Mouse (Mus musculus): ENCODE data around the gene Asb15. TPM values are rescaled to one million over a fixed set of nuclear protein-coding genes. Genes with fewer than 3 reads are reported as not detected.

The Asb15 gene
- polyA plus RNA-seq (2017; shearing (Covaris generic)): not detected

DNA sequence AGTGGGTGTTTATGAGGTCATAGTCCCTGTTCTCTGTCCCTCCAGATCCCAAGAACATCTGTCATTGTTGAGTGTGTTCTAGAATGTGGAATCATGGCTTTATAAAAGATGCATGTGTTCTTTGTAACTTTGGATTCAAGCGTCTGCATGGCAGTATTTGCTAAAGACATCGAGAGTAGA, at the start of gene Asb15:
Gene Asb15, plus strand, starts transcription at position 81 of the 180 bp plus-strand sequence.
- ATAC-seq: no peak

DNA sequence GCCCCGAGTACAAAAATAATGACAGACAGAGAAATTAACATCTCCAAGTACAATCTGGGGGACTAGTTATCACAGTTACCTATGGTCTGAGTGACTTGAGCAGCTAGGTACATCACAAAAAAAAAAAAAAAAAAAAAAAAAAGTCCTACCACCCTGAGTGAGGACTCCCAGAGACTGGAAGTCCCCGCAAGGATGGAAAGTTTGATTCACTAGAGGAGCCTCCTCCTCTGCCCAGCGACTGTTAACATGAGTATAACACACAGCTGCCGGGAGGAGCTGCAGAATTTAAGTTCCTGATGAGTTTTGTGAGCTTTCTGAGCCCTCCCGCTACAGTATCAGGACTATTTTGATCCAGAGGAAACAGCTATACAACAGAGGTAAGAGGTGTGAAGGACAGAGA, 41.4 kb upstream of the Asb15 start:
- no peak for ATAC-seq

DNA sequence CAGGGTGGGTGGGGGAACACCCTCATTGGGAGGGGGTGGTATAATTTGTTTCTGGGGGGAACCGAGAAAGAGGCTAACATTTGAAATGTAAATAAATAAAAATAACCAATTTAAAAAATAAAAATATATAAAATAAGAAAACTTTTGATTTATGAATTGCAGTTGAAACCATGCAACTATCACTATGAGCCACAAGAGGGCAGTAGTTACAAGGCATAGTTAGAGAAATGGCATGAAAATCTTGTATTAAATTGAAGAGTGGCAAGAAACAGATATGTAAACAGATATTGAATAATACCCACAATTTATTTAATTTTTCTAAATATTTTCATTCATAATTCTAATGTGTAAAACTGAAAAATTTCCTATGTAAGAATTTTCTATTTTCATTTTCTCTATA, 37.6 kb upstream of the Asb15 start:
- ATAC-seq: peak; percentile 45

DNA sequence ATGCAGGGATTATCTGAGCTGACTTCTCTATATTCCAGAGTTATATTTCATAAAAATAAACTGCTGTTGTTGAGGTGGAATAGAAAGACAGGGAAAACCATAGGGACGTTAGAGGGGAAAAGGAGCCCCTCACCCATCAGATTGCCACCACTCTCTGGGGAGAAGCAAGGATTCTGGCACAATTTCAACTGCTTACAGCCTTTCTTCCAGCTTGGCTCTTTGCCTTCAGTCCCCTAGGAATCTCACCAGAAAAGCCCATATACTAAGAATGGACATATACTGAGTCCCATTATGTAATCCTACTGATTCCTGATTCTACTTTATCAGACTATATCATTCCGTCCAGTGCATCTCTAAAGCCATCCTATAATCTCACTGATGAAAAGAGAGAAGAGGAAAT, 23.8 kb upstream of the Asb15 start:
- no peak for ATAC-seq

DNA sequence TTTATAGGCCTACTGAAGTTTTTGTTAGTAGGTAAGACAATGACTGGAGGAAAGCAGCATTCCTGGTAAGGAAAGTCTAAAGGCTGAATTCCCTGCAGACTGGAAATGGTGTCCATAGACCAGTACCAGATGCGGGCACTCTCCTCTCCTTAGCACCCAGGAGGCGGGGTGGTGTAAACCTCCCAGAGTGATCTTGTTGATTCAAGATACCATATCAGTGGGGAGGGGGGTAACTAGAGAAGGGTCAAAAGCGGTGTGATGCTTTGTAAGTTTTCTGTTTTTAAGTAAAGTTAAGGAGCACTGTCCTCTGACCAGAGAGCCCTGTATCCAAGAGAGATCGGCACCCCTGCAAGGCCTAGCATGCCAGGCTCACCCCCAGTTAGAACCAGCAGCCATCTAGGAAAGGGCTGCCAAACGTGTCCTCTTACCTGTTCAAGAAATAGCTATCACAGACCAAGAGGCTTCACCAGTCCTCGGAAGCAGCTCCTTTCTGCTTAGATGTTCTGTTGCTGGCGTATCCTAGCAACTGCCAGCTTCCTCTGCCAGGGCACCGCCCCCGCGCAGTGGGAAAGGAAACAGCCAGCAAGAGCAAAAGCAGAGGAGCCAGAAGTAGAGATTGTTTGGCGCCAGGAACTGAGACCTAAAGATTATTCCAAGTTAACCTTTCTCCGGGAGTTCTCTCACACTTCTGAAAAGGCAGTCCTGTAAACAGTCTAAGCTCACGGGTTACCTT, 13.2 kb upstream of the Asb15 start, which contains the start of gene Iqub:
Gene Iqub, minus strand, starts transcription at position 516 of the 733 bp plus-strand sequence.
- ATAC-seq: peak; percentile 83

DNA sequence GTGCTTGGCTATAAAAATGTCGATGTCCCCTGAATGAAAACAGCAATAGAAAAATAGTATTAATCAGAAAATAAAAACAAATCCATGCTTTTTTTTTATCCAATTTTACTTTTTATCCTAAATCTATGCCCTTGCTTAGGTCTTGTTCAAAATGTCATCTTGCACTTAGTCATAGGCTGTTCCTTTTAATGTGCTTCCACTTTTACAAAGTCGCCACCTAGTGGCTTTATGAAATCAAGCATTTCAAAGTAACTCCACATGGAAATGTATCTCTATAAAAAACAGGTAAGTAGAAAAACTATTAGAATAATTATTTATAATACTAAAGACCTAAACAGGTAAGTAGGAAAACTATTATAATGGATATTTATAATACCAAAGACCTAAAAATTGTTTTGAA, 11.7 kb upstream of the Asb15 start:
- peak; percentile 79 for ATAC-seq

DNA sequence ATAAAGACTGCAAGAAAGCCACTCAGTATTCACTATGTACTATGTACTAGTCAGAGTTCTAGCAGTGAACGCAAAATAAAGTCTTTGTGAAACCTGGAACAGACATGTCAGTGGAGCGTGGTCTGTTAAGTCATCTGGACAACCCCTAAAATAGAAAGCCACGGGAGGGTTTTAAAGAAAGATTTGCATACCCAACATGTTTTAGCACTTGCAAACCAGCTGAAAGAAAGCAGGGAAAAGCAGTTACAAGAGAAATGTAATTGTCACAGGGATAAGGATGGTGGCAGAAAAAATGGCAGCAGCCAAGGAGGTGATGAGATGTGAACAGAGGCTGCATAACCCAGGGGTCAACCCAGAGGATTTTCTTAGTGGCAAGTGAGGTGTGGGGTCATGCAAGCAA, 2.2 kb upstream of the Asb15 start:
- ATAC-seq: no peak

DNA sequence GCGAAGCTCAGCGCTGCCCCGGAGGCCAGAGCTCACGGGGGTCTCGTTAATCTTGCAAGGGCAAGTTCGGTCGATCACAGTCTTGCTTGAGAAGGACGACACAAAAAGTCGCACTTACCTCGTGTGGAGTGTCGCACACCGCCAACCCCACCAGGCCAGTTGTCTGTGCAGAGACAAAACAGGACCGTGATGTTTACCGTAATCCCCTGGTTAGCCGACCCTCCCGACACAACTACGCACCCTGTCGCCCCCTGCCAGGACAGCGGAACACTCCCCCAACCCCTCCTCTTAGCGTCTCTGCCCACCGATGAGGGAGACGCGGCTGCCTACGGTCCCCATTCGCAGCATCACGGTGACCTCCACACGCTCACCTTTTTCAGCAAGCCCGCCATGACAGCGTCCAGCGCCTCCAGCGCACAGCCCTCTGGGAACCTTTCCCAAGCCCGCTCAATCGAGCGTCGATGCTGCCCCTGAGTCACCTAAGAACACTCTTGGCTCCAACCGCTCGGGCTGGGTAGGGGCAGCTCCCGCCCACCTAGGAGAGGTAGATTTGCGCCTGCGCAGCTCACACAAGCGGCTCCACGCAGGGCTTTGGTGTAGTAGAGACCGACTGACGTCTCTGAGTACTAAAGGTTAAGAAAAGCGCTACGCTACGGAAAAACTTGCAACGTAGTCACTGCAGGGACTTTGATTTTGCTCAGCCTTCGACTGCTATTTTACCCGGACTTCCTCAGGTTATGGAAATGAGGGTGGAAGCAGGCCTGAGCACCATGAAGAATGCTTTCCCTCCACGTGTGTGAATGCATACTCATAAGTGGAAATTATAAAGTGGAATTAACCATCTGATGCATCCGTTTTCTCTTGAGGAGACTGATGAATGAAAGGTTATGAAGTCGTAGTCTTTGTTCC, 535 bp upstream of the Asb15 start, which contains the start of gene Ndufa5:
Gene Ndufa5, minus strand, starts transcription at position 859 of the 909 bp plus-strand sequence.
- peak; percentile 87 for ATAC-seq

DNA sequence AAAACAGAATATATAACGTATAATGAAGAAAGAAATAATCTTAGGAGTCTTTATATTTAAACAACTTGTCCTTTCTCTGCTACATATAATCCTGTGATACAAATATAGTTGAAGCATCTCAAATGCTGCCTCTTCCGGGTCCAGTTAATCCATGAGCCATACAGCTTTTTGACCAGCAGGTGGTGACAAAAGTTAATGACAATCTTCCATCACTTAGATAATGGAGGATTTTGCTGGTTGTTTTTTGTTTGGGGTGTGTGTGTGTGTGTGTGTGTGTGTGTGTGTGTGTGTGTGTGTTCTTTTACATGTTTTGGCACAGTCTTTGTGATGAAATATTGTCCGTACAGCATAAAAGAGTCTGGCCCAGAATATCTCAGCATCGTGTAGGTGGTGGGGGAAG, 2.2 kb downstream of the Asb15 start:
- ATAC-seq: peak; percentile 55

DNA sequence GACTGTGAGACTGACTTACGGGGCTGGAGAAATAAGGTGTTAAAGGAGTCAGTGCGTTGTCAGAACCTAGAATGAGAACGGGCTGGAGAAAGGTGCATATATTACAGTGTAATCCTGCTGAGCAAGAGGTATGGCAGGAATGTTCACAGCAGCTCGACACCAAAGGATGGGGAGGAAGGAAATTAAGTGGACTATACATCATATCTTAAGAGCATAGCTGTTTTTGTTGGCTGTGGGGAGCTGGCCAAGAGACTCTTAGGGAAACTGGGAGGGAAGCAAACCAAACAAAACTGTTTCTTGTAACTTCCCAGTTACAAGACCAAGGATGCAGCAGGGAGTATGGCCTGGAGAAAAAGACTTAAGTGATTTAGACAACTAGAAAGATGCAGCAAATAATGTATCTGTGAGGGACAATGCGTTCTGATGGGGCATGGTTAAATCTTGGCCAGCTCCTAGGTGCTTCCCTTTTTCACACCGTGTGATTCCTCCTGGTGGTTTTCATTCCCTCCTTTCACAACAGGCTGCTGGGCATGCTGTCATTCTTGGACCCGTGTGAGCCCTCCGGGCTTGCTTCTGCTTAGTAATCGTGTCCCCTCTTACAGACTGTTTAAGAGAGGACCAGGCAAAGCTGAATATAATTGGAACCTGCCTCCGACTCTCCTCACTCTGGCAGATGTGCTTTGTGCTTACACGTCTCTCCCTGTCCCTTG, 2.9 kb downstream of the Asb15 start:
- no peak for ATAC-seq

DNA sequence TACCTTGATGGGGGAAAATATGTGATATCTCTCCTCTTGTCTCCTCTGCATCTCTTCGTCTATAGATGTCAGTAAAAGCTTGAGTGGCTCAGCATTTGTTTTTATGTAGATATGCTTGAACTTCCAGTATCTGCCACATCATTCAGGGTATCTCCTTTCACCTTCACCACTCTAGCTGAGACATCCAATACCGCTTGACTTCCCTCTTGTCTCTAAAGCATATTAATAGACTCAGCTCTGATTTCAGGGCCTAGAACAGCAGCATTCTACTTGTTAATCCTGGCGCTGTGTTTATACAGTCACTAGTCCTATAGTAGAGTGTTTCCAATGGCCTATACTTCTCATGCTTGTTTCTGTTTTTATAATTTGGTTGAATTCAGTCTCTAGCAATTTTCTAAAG, 4.9 kb downstream of the Asb15 start:
- ATAC-seq: no peak

DNA sequence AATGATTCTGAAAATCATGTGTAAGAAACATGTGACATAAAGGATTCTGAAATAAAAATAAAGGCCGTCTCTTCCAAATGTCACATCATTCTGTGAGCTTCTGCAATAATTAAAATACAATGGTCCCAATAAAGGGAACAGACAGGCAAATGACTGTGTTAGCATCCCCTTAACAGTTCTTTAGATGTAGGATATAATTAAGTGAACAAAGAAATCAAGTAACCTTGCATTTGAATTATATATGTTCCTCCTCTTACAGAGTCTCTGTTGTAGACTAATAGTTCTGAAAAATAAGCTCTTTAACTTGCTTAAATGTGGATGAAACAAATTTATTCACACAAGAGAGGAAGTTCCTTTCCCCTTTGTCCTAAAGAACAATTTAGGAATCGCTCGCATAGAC, 10.5 kb downstream of the Asb15 start:
- ATAC-seq: no peak

DNA sequence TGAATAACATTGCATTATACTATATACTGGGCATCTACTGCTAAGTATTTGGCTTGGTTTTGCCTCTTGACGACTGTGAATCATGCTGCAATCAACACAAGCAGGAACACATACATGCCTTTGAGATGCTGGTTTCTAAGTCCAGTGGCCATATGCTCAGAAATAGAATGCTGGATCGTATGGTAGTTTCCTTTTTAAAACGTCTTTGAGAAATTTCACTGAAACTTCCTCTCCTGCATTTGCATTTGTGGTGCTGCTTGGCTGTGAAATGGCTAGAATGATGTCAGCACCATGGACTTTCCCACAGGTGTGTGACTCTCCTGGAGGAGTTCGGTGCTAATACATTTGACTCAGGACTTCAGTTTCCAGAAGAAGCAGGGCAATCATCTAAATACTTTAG, 12.2 kb downstream of the Asb15 start:
- ATAC-seq: no peak

DNA sequence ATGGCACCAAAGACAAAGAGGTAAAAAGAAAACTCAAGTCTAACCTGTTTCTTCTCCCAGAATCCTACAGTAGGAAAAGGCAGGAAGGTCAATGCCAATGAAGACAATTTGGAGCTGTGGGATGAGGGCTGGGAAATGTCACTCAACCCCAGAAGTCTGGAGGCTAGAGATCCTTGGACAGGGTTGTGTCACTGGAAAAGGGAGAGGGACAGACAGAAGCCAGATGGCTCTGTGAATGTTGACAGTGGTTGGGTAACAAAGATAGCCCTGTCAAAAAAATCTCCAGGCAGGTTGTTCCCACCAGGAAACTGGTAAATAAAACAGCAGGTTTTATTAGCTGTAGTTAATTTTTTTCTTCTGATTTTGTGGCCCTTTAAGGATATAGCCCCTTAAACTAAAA, 14.4 kb downstream of the Asb15 start:
- ATAC-seq: no peak

DNA sequence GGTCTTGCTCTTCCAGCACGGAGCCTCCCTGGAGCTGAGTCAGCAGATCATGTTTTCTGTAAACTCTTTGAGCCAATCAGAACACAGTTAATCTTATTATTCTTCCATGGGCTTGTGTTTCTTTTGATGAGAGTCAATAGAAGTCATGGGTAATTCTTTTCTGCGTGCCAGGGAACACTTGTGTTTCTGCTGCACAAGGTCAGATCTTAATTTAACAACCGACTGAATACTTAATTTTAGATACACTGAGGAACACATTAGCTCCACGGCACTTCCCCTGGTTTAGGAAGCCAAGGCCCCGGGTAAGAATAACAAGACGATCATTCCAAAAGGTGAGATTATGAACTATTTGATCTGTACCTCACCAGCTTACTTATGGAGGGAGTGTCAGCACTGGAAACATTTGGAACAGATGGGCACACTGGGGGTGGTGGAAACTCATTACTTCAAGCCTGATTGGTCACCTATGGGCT, 15.2 kb downstream of the Asb15 start:
- no peak for ATAC-seq

DNA sequence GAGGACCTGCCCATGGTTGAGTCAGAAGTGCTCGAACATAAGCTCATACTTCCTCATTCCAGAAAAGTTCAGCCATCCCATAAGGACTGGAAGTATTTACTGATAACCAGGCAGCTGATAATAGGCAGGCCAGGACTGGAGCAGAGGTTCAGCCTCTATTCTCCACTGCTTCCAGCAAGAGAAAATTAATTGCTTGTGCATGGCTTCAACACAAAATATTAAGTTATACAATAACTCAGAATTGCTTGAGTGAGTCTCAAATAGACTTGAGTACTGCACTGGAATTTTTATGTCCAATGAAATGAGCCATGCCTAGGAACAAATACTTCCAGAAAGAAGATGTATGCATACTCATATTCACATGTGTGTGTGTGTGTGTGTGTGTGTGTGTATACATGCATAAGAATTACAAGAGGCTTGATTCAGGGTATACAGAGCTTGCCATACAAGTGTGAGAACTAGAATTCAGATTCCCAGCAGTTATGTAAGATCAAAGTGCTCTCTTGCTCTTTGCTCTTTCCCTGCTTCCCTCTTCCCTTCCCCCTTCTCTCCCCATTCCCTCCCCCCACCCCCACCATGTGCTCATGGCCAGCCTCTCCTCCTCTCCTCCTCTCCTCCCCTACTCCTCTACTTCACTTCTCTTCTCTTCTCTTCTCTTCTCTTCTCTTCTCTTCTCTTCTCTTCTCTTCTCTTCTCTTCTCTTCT, 18.9 kb downstream of the Asb15 start:
- no peak for ATAC-seq

DNA sequence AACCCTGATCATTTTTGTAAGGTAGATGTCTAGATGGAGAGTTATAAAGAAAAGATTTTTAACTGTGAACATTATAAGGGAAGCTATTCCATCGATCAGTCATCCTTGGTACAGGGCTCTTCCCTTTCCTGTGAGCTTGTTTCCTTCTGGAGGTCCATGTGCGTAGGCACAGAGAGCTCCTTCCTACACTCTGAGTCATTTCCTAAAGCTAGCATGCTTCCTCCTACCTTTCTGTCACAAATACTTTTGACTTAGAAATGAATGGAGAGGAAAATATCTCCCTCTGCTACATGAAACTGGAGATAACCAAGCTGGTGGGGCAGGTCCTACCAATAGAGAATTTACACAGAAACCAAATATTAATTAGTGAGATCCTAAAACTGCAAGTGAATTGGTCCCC, 21.9 kb downstream of the Asb15 start:
- no peak for ATAC-seq

DNA sequence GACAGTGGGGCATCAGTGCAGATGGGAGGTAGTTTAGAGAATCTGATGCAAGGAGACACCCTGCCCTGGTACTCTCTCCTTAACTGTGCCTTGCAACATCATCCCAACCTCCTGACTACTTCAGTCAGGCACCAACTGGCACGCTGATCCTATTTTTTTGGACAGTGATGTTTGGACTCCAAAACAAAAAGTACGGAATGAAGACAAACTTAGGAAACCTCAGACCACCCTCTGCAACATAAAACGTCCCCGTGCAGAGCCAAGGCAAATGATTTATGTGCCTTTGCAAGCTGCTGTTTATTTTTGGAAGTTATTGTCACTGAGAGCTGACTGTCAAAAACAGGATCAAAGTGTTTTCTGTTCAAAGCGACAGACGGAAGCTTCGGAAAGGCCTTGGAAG, 24.1 kb downstream of the Asb15 start:
- no peak for ATAC-seq

DNA sequence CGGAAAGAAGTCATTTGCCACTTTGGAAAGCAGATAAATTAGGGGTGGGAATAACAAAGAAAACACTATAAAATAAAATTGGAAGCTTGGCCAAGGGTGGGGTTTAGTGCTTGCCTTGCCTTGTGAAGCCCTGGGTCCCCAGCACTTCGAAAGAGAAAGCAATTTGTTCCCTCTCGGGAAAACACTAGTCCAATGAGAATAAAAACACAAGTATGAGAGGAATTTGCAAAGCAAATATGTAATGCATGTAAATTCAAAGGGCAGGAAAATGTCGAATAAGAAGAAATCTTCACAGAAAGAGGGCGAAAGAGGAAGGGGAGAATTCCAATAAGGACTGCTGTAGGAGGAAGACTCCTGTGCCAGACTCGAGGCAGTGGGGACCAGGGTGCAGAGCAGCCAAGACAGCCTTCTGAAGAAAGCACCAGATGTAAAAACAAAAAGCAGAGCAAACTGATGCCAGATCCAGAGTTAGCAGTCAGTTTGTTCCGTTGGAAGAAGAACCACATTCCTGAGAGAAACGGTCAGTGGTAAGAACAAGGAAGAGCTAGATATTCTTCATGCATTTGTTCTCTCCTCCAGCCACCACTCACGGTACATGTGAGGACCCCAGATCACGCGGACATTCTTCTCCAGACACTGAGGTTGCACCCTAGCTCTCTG, 26.6 kb downstream of the Asb15 start:
- no peak for ATAC-seq

DNA sequence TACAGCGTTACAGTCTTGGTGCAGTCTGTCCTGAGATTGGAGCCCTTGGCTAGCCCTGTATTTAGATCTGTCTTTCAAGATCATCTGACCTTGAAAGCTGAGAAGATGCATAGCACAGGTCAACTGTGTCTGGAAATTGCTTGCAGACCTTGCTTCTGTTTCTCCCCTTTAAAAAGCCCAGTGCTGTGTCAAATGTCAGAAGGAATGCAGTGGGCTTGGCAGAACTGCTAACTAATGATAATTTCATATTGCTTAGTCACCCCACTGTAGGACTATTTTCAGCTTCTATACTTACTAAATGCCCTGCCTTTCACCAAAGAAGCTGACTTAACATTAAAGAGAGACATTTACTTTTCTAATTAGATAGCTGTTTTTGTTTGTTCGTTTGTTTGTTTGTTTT, 27.5 kb downstream of the Asb15 start:
- ATAC-seq: no peak

DNA sequence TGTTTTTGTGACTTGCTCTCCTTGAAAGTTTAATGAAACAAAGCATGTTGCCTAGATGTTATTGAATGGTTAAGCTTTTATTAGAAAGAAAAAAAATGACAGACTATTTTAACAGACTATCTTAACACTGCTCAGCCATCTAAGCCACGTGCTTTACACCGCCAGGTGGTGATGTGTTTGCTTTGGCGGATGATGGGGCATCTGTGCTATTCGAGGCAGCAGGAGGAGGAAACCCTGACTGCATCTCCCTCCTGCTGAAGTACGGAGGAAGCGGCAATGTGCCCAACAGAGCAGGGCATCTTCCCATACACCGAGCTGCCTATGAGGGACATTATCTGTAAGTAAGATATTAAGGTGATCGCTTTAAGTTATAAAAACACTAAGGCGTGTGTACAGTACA, 36.1 kb downstream of the Asb15 start:
- ATAC-seq: no peak

DNA sequence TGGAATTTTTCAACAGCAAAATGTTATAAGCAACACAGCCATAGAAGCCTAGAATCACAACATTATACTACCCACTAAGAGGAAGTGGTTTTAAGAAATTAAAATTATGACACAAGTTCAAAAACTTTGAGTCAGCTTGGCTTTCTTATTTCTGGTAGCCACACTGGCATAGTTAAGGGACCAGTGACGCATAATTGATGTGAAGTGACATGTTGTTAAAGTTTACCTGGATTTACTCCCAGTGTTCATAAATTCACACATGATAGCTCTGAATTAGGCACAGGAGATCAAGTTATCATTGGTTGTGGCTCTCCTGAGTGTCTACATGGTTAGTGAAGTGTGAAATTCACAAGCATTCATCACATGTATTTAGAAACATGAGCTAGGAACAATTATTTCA, 36.9 kb downstream of the Asb15 start:
- no peak for ATAC-seq
